Mouse (Mus musculus) layer of hippocampus, postnatal 10 days (tissue): ENCODE data around the gene Gm9602. TPM values are rescaled to one million over a fixed set of nuclear protein-coding genes. Genes with fewer than 3 reads are reported as not detected.
"Not testable (repeated sequence)": the region's sequence is repeated elsewhere in the genome, so short reads cannot be mapped to it uniquely, and the experiment has no call there.

ENCODE experiments used
- DNase-seq, 2 experiments: peaks; one replicate each; pipeline ENCODE4 v3.0.0; 2021; ENCODE audit warnings: low spot score in 2 of 2
- long read RNA-seq: library from polyadenylated mRNA; stranded (forward); transcript quantifications from one replicate; pipeline ENCODE4 v2.0.0, GENCODE M21; 2023
- total RNA-seq, 2 experiments: library from RNA; stranded (reverse); gene quantifications; 2 replicates each; pipeline ENCODE4 v1.2.3; 2021

Gene Gm9602
- not detected for total RNA-seq
- long read RNA-seq, result 0 reads

DNA sequence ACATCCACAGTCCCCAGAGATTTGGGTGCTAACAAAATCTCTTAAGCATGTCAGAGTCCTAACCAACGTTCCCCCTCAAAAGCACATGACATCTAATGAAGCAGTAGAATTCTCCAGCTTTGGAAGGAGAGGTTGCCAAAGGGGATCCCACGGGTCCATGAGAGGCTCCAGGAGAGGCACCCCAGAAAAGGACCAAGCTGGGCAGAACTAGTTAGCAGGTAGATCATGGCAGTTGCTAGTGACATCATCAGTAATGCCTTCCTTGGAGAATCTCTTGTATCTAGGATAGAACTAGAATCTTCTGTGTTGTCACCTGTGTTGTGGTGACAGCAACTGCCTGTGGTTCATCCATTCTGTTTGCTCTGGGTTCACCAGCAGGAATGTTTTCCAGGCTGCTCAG, at the start of gene Gm9602:
Gene Gm9602 (plus strand): TSS at position 301 of the 400 bp plus-strand sequence.
- not testable (repeated sequence) for DNase-seq

DNA sequence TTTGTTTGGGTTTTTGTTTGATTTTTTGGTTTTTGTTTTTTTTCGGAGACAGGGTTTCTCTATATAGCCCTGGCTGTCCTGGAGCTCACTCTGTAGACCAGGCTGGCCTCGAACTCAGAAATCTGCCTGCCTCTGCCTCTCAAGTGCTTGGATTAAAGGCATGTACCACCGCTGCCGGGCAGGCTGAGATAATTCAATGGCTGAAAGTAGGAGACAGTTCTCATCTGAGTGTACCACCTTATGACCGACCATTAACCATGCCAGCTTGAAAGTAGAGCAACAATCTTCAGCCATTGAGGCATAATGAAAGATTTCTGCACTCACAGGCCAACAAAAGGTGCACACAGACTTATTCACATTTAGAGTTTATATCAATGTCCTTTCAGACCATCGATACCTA, 30.3 kb downstream of the Gm9602 start:
- DNase-seq, result peak in 1 of 2 experiments; percentile 11

GRCm38 (mm10) chr14:4821950-4822349, 45.8 kb downstream of the Gm9602 start:
- not testable (repeated sequence) for DNase-seq

Other genes with a start within 250 kb of the Gm9602 start
- gene Gm3047, start 220.9 kb upstream of the Gm9602 start, total RNA-seq, result not detected
- gene Gm8159, start 144.0 kb upstream of the Gm9602 start, total RNA-seq, result under 1 TPM; 0.66 to 0.67 TPM
- gene Gm3239, start 112.1 kb upstream of the Gm9602 start, total RNA-seq, result under 1 TPM in 1 of 2 experiments, not detected in 1; 0.59 TPM
- under 1 TPM in 1 of 2 experiments, not detected in 1; 0.27 TPM for gene Gm7876, start 67.1 kb upstream of the Gm9602 start, total RNA-seq
- gene Gm3252, start 49.6 kb upstream of the Gm9602 start, total RNA-seq, result 1 to 10 TPM in 1 of 2 experiments, under 1 TPM in 1; 0.83 to 1.0 TPM
- not detected for gene Gm3269, start 61.8 kb downstream of the Gm9602 start, total RNA-seq
- gene Gm3264, start 79.2 kb downstream of the Gm9602 start, total RNA-seq, result 10 to 100 TPM; 12.2 to 16.1 TPM
- gene Gm3278, start 116.1 kb downstream of the Gm9602 start, total RNA-seq, result not detected
- not detected for gene Gm8297, start 207.6 kb downstream of the Gm9602 start, total RNA-seq
- gene Gm3298, start 239.6 kb downstream of the Gm9602 start, total RNA-seq, result not detected